Mouse (Mus musculus) macrophage (primary cell): ENCODE data around the gene Dcun1d2. TPM values are rescaled to one million over a fixed set of nuclear protein-coding genes. Genes with fewer than 3 reads are reported as not detected.
"Not testable (repeated sequence)": the region's sequence is repeated elsewhere in the genome, so short reads cannot be mapped to it uniquely, and the experiment has no call there.

Experiments
- H3K27ac ChIP-seq: fragments of 350-480 bp; formaldehyde crosslinking; 2 replicates; pipeline ENCODE4 v1.9.0; 2021
- H3K36me3 ChIP-seq: fragments of 350-480 bp; formaldehyde crosslinking; 2 replicates; pipeline ENCODE4 v1.9.0; 2021; ENCODE audit errors: inconsistent target
- H3K4me3 ChIP-seq: fragments of 350-480 bp; formaldehyde crosslinking; 2 replicates; pipeline ENCODE4 v1.9.0; 2021; ENCODE audit errors: inconsistent target
- H3K79me2 ChIP-seq: fragments of 350-480 bp; formaldehyde crosslinking; 2 replicates; pipeline ENCODE4 v1.9.0; 2021; ENCODE audit errors: inconsistent target
- WGBS: methylation state at CpG from one replicate; pipeline ENCODE4 v1.1.7; 2026; ENCODE audit warnings: inconsistent platforms; ENCODE audit not compliant: missing documents; 5-methylcytosine and 5-hydroxymethylcytosine counted together
- polyA plus RNA-seq: library from polyadenylated mRNA; stranded (reverse); fragments of 250-400 nt; gene quantifications from 3 replicates; pipeline ENCODE4 v1.2.4, GENCODE M21; 2018; ENCODE audit warnings: inconsistent platforms
- total RNA-seq, 78 experiments: library from RNA; depleted of rRNA; stranded (reverse); fragments of 250-400 nt; gene quantifications; 1 replicate in 9 of 78; 2 replicates in 24 of 78; 3 replicates in 43 of 78; 4 replicates in 2 of 78; pipeline ENCODE4 v1.2.4; 2018; ENCODE audit warnings: inconsistent platforms in 56 of 78

The Dcun1d2 gene
- total RNA-seq (2018; cell fraction: chromatin; rRNA removed): 10 to 100 TPM in 23 of 26 experiments, 1 to 10 TPM in 3; 7.7 to 48.3 (median 24.5) TPM
- total RNA-seq (2018; cell fraction: cytosol; rRNA removed): 10 to 100 TPM in 25 of 26 experiments, 1 to 10 TPM in 1; 8.4 to 18.1 (median 15.3) TPM
- 10 to 100 TPM in 22 of 26 experiments, 1 to 10 TPM in 4; 7.0 to 42.1 (median 18.9) TPM for total RNA-seq (2018; cell fraction: nucleus; rRNA removed)
- polyA plus RNA-seq: 15.6 to 22.2 TPM (median 18.5 TPM) in 3 replicates

DNA sequence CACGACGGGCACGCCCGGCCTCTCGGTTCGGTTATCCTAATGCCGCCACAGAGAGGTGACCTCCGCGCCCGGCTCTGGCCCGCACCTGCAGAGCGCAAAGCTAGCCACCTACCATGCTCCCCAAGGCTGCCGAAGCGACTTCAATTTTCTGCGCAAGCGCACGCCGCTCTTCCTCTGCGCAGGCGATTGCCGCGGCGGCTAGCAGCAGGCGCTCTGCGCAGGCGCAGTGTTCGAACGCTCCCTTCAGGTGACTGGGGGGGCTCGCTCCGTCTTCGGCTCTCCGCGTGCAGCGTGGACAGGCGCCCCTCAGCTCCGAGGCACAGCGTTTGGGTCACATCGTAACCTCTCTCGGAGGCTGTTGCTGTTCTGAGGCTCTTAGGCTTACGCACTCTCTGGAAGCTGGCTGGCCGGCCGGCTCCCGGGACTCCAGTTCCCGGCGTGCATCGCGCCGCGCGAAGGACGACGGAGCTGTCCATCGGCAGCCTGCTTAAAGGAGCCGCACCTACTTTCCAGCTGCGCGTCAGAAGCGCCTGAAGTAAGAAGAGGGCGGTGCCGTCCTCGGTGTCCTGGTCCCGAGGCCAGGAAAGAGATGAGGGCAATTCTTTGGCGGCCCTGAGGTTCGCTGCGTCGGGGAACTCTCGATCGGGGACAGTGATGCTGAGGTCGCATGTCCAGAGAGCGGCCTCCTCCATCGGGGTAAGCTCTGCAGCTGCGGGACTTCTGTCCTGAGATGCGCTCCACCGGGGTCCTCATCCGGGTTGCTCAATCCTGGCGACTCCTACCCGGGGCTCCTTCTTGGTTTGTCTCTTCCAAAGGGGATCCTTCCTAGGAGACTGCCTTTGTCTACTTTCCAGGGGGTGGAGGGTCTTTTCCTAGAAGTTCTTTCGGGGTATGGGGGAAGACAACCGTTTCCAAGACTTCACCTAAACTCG, at the start of gene Dcun1d2, which contains the start of gene Tmco3:
Gene Dcun1d2 (minus strand): TSS at position 440 of the 932 bp plus-strand sequence.
Gene Tmco3 (plus strand): TSS at position 499 of the 932 bp plus-strand sequence.
- WGBS: under 1% methylated on average over 77 of the region's 79 CpGs
- peak within 1 kb of the TSS; percentile 95 for H3K4me3 ChIP-seq
- peak within 1 kb of the TSS; percentile 76 for H3K27ac ChIP-seq
- H3K79me2 ChIP-seq: peaks cover 39% of the 10 kb centered on the region
- H3K36me3 ChIP-seq: no peaks in the 10 kb centered on the region; the same call in 1 of the 2 replicates

DNA sequence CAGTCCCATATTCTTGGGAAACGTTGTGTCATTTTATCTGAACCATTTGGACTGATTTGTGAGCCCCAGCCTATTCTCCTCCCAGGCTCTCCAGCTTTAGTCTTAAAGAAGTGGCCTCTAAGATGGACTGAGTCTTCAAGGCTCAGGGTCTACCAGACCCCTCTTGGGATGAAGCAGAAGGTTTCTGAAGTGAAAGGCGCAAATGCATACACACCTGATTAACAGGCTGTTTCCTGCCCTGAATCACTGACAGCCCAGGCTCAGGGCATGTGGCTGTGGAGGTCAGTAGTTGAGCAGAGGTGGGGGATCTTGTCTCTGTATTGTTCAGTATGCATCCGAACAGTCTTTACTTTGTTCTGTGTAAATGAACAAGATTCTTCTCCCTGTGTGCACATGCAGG, 49.7 kb upstream of the Dcun1d2 start:
- 33% methylated on average over 3 of the region's 3 CpGs for WGBS
- Histone ChIP-seq H3K36me3 (no peaks in the 10 kb centered on the region), H3K79me2 (peaks cover 35% of the 10 kb centered on the region), H3K27ac (no peak overlapping the region), H3K4me3 (no peak overlapping the region)

DNA sequence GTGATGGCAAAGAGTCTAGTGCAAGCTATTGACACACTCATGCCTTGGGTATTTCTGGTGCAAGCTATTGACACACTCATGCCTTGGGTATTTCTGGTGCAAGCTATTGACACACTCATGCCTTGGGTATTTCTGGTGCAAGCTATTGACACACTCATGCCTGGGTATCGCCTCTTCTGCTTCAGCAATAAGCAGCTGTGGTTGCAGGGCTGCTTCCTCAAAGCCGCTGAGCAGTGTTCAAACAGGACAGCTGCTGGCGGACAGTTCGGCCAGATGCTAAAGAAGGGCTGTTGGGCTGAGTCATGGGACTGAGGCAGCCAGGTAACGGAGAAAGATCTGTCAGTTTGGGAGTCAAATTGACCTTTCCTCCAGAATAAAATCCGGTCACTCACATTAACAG, 49.3 kb upstream of the Dcun1d2 start:
- peaks cover 31% of the 10 kb centered on the region for H3K79me2 ChIP-seq
- not testable (repeated sequence) for H3K4me3 ChIP-seq, H3K36me3 ChIP-seq, H3K27ac ChIP-seq
- WGBS: 8% methylated on average over 6 of the region's 6 CpGs

DNA sequence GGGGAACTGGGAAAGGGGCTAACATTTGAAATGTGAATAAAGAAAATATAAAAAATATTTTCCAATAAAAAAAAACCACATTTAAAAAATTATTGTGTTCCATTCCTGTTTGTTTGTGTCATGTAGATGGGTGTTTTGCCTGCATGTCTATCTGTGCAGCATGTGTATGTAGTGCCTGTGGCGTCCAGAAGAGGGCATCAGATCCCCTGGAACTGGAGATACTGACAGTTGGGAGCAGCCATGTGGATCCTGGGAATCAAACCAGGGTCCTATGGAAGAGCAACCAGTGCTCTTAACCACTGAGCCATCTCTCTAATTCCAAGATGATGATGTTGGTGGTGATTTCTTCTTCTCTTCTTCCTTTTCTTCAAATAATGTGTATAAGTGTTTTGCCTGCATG, 46.7 kb upstream of the Dcun1d2 start:
- Histone ChIP-seq H3K36me3 (no peaks in the 10 kb centered on the region), H3K27ac (no peak overlapping the region), H3K4me3 (no peak overlapping the region), H3K79me2 (peaks cover 5% of the 10 kb centered on the region)
- WGBS: 89% methylated on average over 1 of the region's 1 CpGs

DNA sequence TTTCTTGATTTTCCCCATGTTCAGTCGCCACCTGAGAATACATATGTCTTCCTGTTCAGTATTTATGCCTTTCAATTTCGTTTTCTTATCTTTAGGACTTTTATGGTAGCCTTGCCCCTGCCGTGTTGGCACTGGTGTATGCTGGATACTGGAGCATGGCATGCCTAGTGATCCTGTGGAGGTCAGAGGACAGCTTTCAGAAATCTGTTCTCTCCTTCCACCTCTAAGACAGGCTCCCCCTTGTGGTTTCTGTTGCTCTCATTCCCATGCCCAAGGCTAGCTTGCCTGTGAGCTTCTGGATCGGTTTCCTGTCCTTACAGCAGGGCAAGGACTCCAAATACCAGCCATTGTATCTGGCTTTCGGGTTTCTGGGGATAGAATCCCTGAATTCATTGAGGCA, 38.7 kb upstream of the Dcun1d2 start:
- WGBS: 31% methylated on average over 5 of the region's 5 CpGs
- Histone ChIP-seq H3K79me2 (no peaks in the 10 kb centered on the region), H3K4me3 (no peak overlapping the region), H3K27ac (no peak overlapping the region), H3K36me3 (no peaks in the 10 kb centered on the region)

DNA sequence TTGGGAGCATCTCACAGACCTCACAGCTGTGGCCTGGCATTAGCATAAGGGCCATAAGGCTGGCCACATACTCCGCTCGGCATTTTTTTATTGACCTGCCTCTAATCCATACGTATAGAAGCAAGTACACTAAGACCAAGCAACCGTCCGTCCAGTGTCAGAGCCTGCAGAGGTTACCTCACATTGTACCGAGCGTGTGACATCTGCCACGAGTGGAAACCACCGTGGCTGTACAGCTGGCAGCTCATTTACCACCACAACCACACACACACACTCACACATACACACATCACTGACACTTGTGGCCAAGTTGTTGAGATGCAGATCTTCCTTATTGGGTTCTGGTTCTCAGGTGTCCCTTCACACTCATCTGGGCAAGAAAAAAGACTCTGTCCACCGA, 28.7 kb upstream of the Dcun1d2 start:
- Histone ChIP-seq H3K36me3 (0 out of 2 replicates have a peak, but pooled peaks cover 10% of the 10 kb centered on the region), H3K27ac (no peak overlapping the region), H3K4me3 (no peak overlapping the region), H3K79me2 (no peaks in the 10 kb centered on the region)
- WGBS: 85% methylated on average over 10 of the region's 10 CpGs

DNA sequence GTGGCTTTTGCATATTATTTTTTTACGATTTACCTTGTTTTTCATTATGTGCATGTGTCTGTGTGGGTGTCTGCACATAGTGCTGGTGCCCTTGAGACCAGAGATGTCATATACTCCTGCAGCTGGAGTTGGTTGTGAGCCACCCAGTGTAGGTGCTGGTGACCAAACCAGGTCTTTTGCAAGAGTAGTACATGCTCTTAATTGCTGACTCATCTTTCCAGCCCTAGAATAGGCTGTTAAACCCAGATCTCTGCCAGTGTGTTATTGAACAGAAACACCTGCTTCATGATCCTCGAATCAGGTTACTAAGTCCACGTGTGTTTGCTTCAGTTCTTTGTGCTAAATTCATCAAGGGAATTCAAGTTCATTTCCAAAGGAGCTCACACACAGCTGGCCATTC, 27.0 kb upstream of the Dcun1d2 start:
- Histone ChIP-seq H3K27ac (no peak overlapping the region), H3K79me2 (no peaks in the 10 kb centered on the region), H3K4me3 (no peak overlapping the region), H3K36me3 (0 out of 2 replicates have a peak, but pooled peaks cover under 1% of the 10 kb centered on the region)
- 88% methylated on average over 3 of the region's 3 CpGs for WGBS

DNA sequence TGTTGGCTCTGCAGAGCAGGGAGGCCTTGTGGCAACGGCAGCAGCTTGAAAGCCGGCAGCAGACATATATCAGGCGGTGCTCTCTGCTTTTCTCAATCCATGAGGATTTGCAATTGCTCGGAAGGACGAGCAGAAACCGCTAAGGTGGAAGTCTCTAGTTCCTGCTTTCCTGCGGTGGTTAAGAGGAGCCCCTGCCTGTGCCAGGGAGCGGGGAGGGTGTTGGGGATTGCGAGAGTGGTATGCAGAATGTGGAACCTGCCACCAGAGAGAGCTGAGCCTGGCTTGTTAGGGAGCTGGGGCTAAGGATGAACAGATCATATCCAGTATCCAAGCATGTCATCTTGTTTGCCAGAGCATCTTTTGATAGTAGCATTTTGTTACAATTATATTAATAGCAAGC, 19.0 kb upstream of the Dcun1d2 start:
- H3K79me2 ChIP-seq: no peaks in the 10 kb centered on the region
- H3K36me3 ChIP-seq: peaks cover 9% of the 10 kb centered on the region; the same call in 1 of the 2 replicates
- WGBS: 58% methylated on average over 9 of the region's 9 CpGs
- no peak overlapping the region for H3K4me3 ChIP-seq
- no peak overlapping the region for H3K27ac ChIP-seq

DNA sequence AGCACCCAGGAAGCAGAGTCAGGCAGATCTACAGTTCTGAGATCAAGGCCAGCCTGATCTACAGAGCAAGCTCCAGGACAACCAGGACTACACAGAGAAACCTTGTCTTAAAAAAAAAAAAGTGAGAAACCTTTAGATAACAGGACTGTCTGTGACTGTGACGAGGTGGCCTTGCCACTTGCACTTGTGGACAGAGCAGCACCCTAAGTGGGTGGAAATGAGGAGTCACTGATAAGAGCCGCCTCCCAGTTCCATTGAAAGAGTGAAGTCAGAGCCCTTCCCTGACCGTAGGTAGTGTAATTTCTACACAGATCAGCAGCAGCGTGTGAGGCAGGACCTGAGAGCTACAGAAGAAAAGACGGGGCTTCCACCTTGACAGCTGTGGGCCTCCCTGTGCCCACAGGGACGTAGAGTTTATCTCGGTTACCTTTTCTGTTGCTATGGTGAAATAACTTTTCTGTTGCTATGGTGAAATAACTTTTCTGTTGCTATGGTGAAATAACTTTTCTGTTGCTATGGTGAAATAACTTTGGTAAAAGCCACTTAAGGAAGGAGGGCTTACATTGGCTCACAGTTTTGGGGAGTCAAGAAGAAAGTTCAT, 18.5 kb upstream of the Dcun1d2 start:
- no peak overlapping the region for H3K4me3 ChIP-seq
- H3K79me2 ChIP-seq: no peaks in the 10 kb centered on the region
- peaks cover 9% of the 10 kb centered on the region; the same call in 1 of the 2 replicates for H3K36me3 ChIP-seq
- no peak overlapping the region for H3K27ac ChIP-seq
- 85% methylated on average over 7 of the region's 7 CpGs for WGBS

DNA sequence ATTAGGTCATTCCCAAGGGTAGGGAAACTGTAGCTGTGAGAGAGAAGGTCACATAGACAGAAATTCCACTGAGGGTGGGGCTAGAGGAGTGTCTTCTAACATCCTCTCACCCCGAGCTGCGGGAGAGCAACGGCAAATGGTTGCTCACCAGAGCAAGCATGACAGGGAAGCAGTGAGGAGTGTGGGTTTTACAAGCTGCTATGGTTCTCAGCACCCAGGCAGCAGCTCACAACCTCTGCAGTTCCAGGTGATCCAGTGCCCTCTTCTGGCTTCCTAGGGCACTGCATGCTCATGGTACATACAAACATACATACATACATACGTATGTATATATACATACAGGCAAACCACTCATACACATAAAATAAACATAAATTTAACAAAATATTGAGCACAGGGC, 18.0 kb upstream of the Dcun1d2 start:
- Histone ChIP-seq H3K79me2 (no peaks in the 10 kb centered on the region), H3K36me3 (peaks cover 9% of the 10 kb centered on the region; the same call in 1 of the 2 replicates), H3K27ac (no peak overlapping the region), H3K4me3 (no peak overlapping the region)
- WGBS: 98% methylated on average over 4 of the region's 4 CpGs

DNA sequence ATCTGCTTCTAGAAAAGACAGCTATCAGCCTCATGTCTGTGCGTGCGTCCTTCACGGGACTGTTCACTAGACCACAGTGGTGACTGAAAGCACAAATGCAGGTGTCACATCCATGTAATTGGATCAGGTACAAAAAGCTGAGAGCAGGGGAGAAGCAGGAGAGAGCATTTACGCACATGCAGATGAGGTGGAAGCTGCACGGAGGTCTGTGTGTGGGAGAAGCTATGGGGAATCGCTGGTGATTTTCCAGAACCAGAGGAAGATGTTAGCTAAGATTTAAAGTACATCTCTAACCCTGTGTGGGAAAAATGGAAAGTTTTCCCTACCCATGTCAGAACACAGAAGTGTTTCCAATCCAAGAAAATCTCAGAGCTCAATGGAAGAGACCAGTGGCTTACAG, 17.5 kb upstream of the Dcun1d2 start:
- Histone ChIP-seq H3K4me3 (no peak overlapping the region), H3K79me2 (no peaks in the 10 kb centered on the region), H3K27ac (no peak overlapping the region), H3K36me3 (peaks cover 9% of the 10 kb centered on the region; the same call in 1 of the 2 replicates)
- WGBS: 95% methylated on average over 6 of the region's 6 CpGs

DNA sequence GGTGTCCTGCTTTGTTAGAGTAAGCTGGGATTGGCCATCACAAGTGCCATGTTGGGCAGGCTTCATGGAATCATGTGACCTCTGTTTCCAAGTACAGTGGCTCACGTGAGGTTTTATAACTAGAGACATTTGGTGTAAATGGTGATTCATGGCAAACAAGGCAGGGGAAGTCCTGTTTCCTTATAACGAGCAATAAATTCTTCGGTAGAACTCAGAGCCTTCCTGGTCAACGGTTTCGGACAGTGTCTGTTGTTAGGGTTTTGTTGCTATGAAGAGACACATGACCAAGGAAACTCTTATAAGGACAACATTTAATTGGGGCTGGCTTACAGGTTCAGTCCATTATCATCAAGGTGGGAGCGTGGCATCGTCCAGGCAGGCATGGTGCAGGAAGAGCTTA, 13.1 kb upstream of the Dcun1d2 start:
- WGBS: 90% methylated on average over 7 of the region's 7 CpGs

DNA sequence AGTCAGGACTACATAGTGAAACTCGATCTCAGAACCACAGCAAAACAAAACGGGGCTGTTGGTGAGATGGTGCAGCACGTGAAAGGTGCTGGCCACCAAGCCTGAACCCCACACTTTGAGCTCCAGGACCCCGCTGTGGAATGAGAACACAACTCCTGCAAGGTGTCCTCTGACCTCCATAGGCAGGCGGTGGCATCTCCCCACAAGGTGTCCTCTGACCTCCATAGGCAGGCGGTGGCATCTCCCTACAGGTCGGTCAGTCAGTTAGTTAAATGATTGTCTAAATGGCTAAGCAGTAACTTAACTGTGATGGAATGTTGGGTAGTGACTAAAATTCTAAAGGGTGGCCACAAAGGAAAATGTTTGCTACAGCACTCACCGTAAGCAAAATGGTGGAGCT, 11.6 kb upstream of the Dcun1d2 start:
- 98% methylated on average over 8 of the region's 8 CpGs for WGBS
- no peak overlapping the region for H3K27ac ChIP-seq
- peaks cover 40% of the 10 kb centered on the region for H3K36me3 ChIP-seq
- H3K79me2 ChIP-seq: no peaks in the 10 kb centered on the region
- H3K4me3 ChIP-seq: no peak overlapping the region

More for the DNA sequence above, 13.1 kb upstream of the Dcun1d2 start:
- H3K36me3 ChIP-seq: peaks cover 32% of the 10 kb centered on the region
- no peak overlapping the region for H3K27ac ChIP-seq
- H3K79me2 ChIP-seq: no peaks in the 10 kb centered on the region
- H3K4me3 ChIP-seq: no peak overlapping the region

DNA sequence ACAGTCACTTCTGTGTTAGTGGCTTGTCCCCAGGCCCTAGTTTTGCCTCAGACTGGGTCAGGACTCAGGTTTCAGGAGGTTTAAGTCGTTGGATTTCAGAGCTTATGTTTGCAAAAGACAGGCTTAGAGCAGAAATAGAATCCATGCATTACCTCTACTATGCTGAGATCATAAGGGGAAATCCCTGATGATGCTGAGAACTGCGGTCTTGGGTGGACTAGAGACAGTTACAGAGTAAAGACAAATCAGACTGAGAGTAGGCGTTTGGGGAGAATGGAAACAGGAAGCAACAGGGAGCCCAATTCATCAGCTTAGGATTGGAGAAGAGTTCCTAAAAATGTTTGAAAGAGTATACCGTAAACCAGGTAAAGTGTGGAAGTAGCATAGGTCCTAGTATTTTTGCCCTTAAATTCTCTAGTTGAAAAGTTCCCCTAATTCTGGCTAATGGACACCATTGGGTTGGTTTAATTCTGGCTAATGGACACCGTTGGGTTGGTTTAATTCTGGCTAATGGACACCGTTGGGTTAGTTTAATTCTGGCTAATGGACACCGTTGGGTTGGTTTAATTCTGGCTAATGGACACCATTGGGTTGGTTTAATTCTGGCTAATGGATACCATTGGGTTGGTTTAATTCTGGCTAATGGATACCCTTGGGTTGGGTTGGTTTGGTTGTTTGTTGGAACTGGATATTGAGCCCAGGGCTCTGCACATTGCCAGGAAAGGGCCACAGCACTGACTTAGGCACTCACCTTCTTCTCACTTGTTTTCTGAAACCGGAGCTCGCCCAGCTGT, 5.9 kb upstream of the Dcun1d2 start:
- 96% methylated on average over 9 of the region's 9 CpGs for WGBS
- Histone ChIP-seq H3K79me2 (no peaks in the 10 kb centered on the region), H3K36me3 (peaks cover 26% of the 10 kb centered on the region), H3K4me3 (no peak overlapping the region), H3K27ac (no peak overlapping the region)
